Comparison of ENCODE assay signal across 8 mouse cellular contexts in genomic region chr3:30508296-30508929, GRCm38 (mm10). TPM values are rescaled to one million over a fixed set of nuclear protein-coding genes. Genes with fewer than 3 reads are reported as not detected.
DNase-seq lines count a peak whose midpoint lies in the region; ATAC-seq and TF ChIP-seq lines count a peak whose summit lies in the region.

No protein-coding gene starts in this region.

- no peaks in the 10 kb centered on the region for H3K79me2 ChIP-seq in heart, adult 2 months (replicated peaks; ENCODE audit: control insufficient read depth, insufficient read depth, low read length)

- peak overlapping the region; percentile 80 for H3K4me3 ChIP-seq in heart, adult 2 months
- H3K4me3 ChIP-seq in lung, adult 2 months (replicated peaks; ENCODE audit: extremely low read depth, low read depth, low read length) = peak overlapping the region; percentile 69
- H3K4me3 ChIP-seq in olfactory bulb, adult 2 months (ENCODE audit: insufficient read depth, low read depth, low read length) = peak overlapping the region; percentile 19

- intact Hi-C loops in heart, adult 2 months (cut with DNase I) = loop anchor here (2.0 to 5.0 kb wide), 2 partner anchors 52 to 96 kb away; no protein-coding TSS in a partner anchor

- TF ChIP-seq EP300 in heart, adult 2 months (IDR thresholded peaks at IDR 0.05; ENCODE audit: insufficient read depth, low read depth, low read length) = 0 out of 2 replicates have a peak, but pooled peaks have one; percentile 12

- peaks cover 2% of the 10 kb centered on the region for H3K27me3 ChIP-seq in heart, adult 2 months (ENCODE audit: control insufficient read depth, insufficient read depth, low read length)

- TF ChIP-seq POLR2A in heart, adult 2 months (IDR thresholded peaks at IDR 0.05; ENCODE audit: insufficient read depth, low read depth, low read length) = peak; percentile 64; the same call in 1 of the 2 replicates
- TF ChIP-seq POLR2A in lung, adult 2 months (IDR thresholded peaks at IDR 0.05; ENCODE audit: borderline replicate concordance, extremely low read depth, low read depth, low read length) = peak; percentile 26; the same call in 1 of the 2 replicates
- no peak for TF ChIP-seq POLR2A in olfactory bulb, adult 2 months (IDR thresholded peaks at IDR 0.05; ENCODE audit: insufficient read depth, low read depth, low read length)

- TF ChIP-seq CTCF in heart, adult 2 months (IDR thresholded peaks at IDR 0.05) = peak; percentile 73
- peak; percentile 2; the same call in 1 of the 2 replicates for TF ChIP-seq CTCF in lung, adult 2 months (IDR thresholded peaks at IDR 0.05; ENCODE audit: insufficient read depth, low read length)
- TF ChIP-seq CTCF in olfactory bulb, adult 2 months (IDR thresholded peaks at IDR 0.05; ENCODE audit: insufficient read depth, low read depth, low read length) = peak; percentile 40; the same call in 1 of the 2 replicates

- peak overlapping the region; percentile 97 for H3K9ac ChIP-seq in heart, adult 2 months (ENCODE audit: low read depth, low read length)

- ATAC-seq in inflammation-experienced regulatory T-cells, adult 6 months = no peak

- H3K36me3 ChIP-seq in heart, adult 2 months (ENCODE audit: control insufficient read depth, insufficient read depth, low read length) = no peaks in the 10 kb centered on the region

- peak; percentile 36 for DNase-seq in right cerebral cortex, postnatal 14 days
- DNase-seq in right cerebral cortex, adult 2 months (ENCODE audit: low spot score in 2 of 2) = no peak
- peak; percentile 88 for DNase-seq in embryo, embryonic 10.5 days (ENCODE audit: low spot score)
- peak; percentile 90 to 93 for DNase-seq in heart, adult 2 months
- DNase-seq in kidney, adult 11 months = peak; percentile 76
- peak; percentile 84 for DNase-seq in lung, adult 2 months

- WGBS in heart, adult 2 months = under 1% methylated on average over 64 of the region's 73 CpGs
- under 1% methylated on average over 73 of the region's 73 CpGs for WGBS in lung, adult 2 months
- under 1% methylated on average over 73 of the region's 73 CpGs for WGBS in olfactory bulb, adult 2 months

- peak overlapping the region; percentile 95 for H3K27ac ChIP-seq in heart, adult 2 months
- H3K27ac ChIP-seq in olfactory bulb, adult 2 months (ENCODE audit: insufficient read depth, low read depth, low read length) = no peak overlapping the region

- H3K4me1 ChIP-seq in heart, adult 2 months (ENCODE audit: control insufficient read depth, insufficient read depth, low read length) = peaks cover 8% of the 10 kb centered on the region
- H3K4me1 ChIP-seq in lung, adult 2 months (ENCODE audit: control insufficient read depth, insufficient read depth, low read length) = peaks cover 3% of the 10 kb centered on the region
- H3K4me1 ChIP-seq in olfactory bulb, adult 2 months (ENCODE audit: control insufficient read depth, insufficient read depth, low read length) = peaks cover 14% of the 10 kb centered on the region

RNA-seq across cellular contexts. Expression of gene Mecom, which starts 39.4 kb away (rescaled TPM):
- 10 to 100 TPM; 12.5 to 18.6 TPM for total RNA-seq in heart, adult 2 months (2021)
- 5.2 and 11.9 TPM in 2 replicates for polyA plus RNA-seq in heart, adult 2 months (2012; rRNA removed)
- polyA plus RNA-seq in lung, adult 2 months (2012; rRNA removed) = 13.5 and 16.0 TPM in 2 replicates
- polyA plus RNA-seq in olfactory bulb, adult 2 months (2012; ENCODE audit: insufficient read depth, insufficient read length, low replicate concordance, missing spikeins) = not detected in 2 replicates
- polyA plus RNA-seq in inflammation-experienced regulatory T-cells, adult 6 months (2017; shearing (Covaris generic)) = not detected

Comparison
In these comparisons a context has a peak if more than half of its experiments do, and no peak if none do; other contexts are left out.
1. DNase-seq: peak in right cerebral cortex, postnatal 14 days (single experiment), embryo, embryonic 10.5 days (single experiment), heart, adult 2 months (2 of 2), kidney, adult 11 months (single experiment) and lung, adult 2 months (single experiment); none in right cerebral cortex, adult 2 months (0 of 2).
2. H3K4me3 ChIP-seq: peak in every context shown above with its lines; median percentile 80 in heart, adult 2 months; 69 in lung, adult 2 months; 19 in olfactory bulb, adult 2 months.
3. CTCF ChIP-seq: peak in every context shown above with its lines; median percentile 73 in heart, adult 2 months; 40 in olfactory bulb, adult 2 months; 2 in lung, adult 2 months.